Mouse (Mus musculus) CH12.LX (cell line): Measurements from ENCODE around the gene Gm20604. TPM values are rescaled to one million over a fixed set of nuclear protein-coding genes. Genes with fewer than 3 reads are reported as not detected.

Experiments used
- DNase-seq: peaks from one replicate; pipeline ENCODE4 v3.0.0-alpha.2; 2013; ENCODE audit errors: extremely low read depth
- H3K27ac ChIP-seq: 2 replicates; pipeline ENCODE4 v1.5.1; 2012; ENCODE audit warnings: low read depth, mild to moderate bottlenecking, control low read depth, moderate library complexity; ENCODE audit not compliant: insufficient read depth
- H3K27me3 ChIP-seq: replicated peaks from 2 replicates; pipeline ENCODE3; 2012; ENCODE audit warnings: inconsistent platforms
- H3K36me3 ChIP-seq, 2 experiments: replicated peaks in 1 of 2; 2 replicates each; pipeline versions ENCODE3 to v1.6.1; 2012; ENCODE audit warnings: inconsistent platforms in 1 of 2, low read length in 1 of 2, mild to moderate bottlenecking in 1 of 2, mixed read lengths in 1 of 2, moderate library complexity in 1 of 2; ENCODE audit not compliant: control insufficient read depth in 1 of 2, insufficient read depth in 1 of 2
- H3K4me1 ChIP-seq, 2 experiments: 2 replicates each; pipeline ENCODE4 v1.6.1; 2012; ENCODE audit warnings: inconsistent platforms in 1 of 2, moderate library complexity in 1 of 2; ENCODE audit not compliant: insufficient read depth in 2 of 2, control insufficient read depth in 1 of 2
- H3K4me2 ChIP-seq: 2 replicates; pipeline ENCODE4 v1.6.1; 2012; ENCODE audit warnings: low read depth, mild to moderate bottlenecking, control low read depth; ENCODE audit not compliant: poor library complexity, insufficient read depth, severe bottlenecking
- H3K4me3 ChIP-seq, 3 experiments: fragments of 150-350 bp in 1 of 3; sonication (generic) in 1 of 3; replicated peaks in 1 of 3; 2 replicates each; pipeline versions ENCODE3 to v1.5.1; 2011 to 2012; ENCODE audit warnings: low read depth in 2 of 3, low read length in 2 of 3, mild to moderate bottlenecking in 2 of 3, moderate library complexity in 2 of 3, control low read depth in 1 of 3, improper control_type of control experiment in 1 of 3, inconsistent platforms in 1 of 3, mixed read lengths in 1 of 3; ENCODE audit not compliant: poor library complexity in 1 of 3
- H3K79me2 ChIP-seq: replicated peaks from 2 replicates; pipeline ENCODE4 v1.6.1; 2012; ENCODE audit warnings: mild to moderate bottlenecking, moderate library complexity; ENCODE audit not compliant: control insufficient read depth, poor library complexity, insufficient read depth, severe bottlenecking; ENCODE audit errors: extremely low read depth
- H3K9ac ChIP-seq: 2 replicates; pipeline ENCODE4 v1.6.1; 2012; ENCODE audit warnings: low read depth, mild to moderate bottlenecking, control low read depth, moderate library complexity; ENCODE audit not compliant: insufficient read depth
- H3K9me3 ChIP-seq: replicated peaks from 2 replicates; pipeline ENCODE3; 2012; ENCODE audit warnings: low read length, inconsistent platforms, mixed read lengths
- E2F4 ChIP-seq: IDR thresholded peaks from 2 replicates; pipeline ENCODE4 v1.6.1; 2011; ENCODE audit warnings: low read depth, low read length, improper control_type of control experiment; ENCODE audit not compliant: insufficient replicate concordance
- ELF1 ChIP-seq: IDR thresholded peaks from 2 replicates; pipeline ENCODE4 v1.6.1; 2014; ENCODE audit warnings: low read depth, mild to moderate bottlenecking, inconsistent platforms, low read length, improper control_type of control experiment
- EP300 ChIP-seq: IDR thresholded peaks from 2 replicates; pipeline ENCODE4 v1.6.1; 2011; ENCODE audit warnings: low read length, improper control_type of control experiment
- GABPA ChIP-seq: IDR thresholded peaks from 2 replicates; pipeline ENCODE4 v1.6.1; 2012; ENCODE audit warnings: low read depth, low read length, improper control_type of control experiment, inconsistent platforms; ENCODE audit not compliant: insufficient replicate concordance
- HCFC1 ChIP-seq: IDR thresholded peaks from 2 replicates; pipeline ENCODE4 v1.6.1; 2012; ENCODE audit warnings: low read depth, mild to moderate bottlenecking, inconsistent platforms, low read length, improper control_type of control experiment
- IRF4 ChIP-seq: IDR thresholded peaks from 2 replicates; pipeline ENCODE4 v1.6.1; 2014; ENCODE audit warnings: low read depth, mild to moderate bottlenecking, inconsistent platforms, low read length, improper control_type of control experiment
- JUN ChIP-seq: IDR thresholded peaks from 2 replicates; pipeline ENCODE4 v1.6.1; 2011; ENCODE audit warnings: low read depth, mild to moderate bottlenecking, low read length, improper control_type of control experiment, moderate library complexity; ENCODE audit not compliant: insufficient read depth
- JUND ChIP-seq: conservative IDR thresholded peaks from 2 replicates; pipeline ENCODE4 v1.6.1; 2011; ENCODE audit warnings: low read depth, low read length, improper control_type of control experiment
- MAFK ChIP-seq: IDR thresholded peaks from 2 replicates; pipeline ENCODE4 v1.6.1; 2011; ENCODE audit warnings: low read length, improper control_type of control experiment; ENCODE audit not compliant: insufficient replicate concordance
- MAZ ChIP-seq: IDR thresholded peaks from 2 replicates; pipeline ENCODE4 v1.6.1; 2012; ENCODE audit warnings: low read depth, mild to moderate bottlenecking, inconsistent platforms, low read length, improper control_type of control experiment, moderate library complexity
- MEF2A ChIP-seq: IDR thresholded peaks from 2 replicates; pipeline ENCODE4 v1.6.1; 2014; ENCODE audit warnings: low read depth, mild to moderate bottlenecking, inconsistent platforms, low read length, improper control_type of control experiment, borderline replicate concordance
- MXI1 ChIP-seq: IDR thresholded peaks from 2 replicates; pipeline ENCODE4 v1.6.1; 2011; ENCODE audit warnings: mild to moderate bottlenecking, low read depth, low read length, improper control_type of control experiment
- MYC ChIP-seq: IDR thresholded peaks from 2 replicates; pipeline ENCODE4 v1.6.1; 2011; ENCODE audit warnings: low read depth, mild to moderate bottlenecking, improper control_type of control experiment, low read length
- NRF1 ChIP-seq: IDR thresholded peaks from 2 replicates; pipeline ENCODE4 v1.6.1; 2014; ENCODE audit warnings: low read depth, mild to moderate bottlenecking, inconsistent platforms, low read length, improper control_type of control experiment, moderate library complexity
- RCOR1 ChIP-seq: conservative IDR thresholded peaks from 2 replicates; pipeline ENCODE4 v1.6.1; 2012; ENCODE audit warnings: low read depth, mild to moderate bottlenecking, inconsistent platforms, low read length, improper control_type of control experiment
- SMC3 ChIP-seq: IDR thresholded peaks from 2 replicates; pipeline ENCODE4 v1.6.1; 2011; ENCODE audit warnings: low read depth, low read length, improper control_type of control experiment
- UBTF ChIP-seq: IDR thresholded peaks from 2 replicates; pipeline ENCODE4 v1.6.1; 2012; ENCODE audit warnings: low read depth, mild to moderate bottlenecking, inconsistent platforms, low read length, improper control_type of control experiment, moderate library complexity
- ZKSCAN1 ChIP-seq: IDR thresholded peaks from 2 replicates; pipeline ENCODE4 v1.6.1; 2012; ENCODE audit warnings: low read depth, inconsistent platforms, low read length, improper control_type of control experiment, borderline replicate concordance
- ZNF384 ChIP-seq: IDR thresholded peaks from 2 replicates; pipeline ENCODE4 v1.6.1; 2012; ENCODE audit warnings: low read depth, low read length, improper control_type of control experiment, inconsistent platforms
- dilution Hi-C: fragments of 300-500 bp; cut with MboI; formaldehyde crosslinking; loops from 2 replicates; pipeline ENCODE4 v1.14.3; 2020; ENCODE audit warnings: low sequenced_read_pairs; ENCODE audit not compliant: extremely low pct_unique_long_range_greater_than_20kb, extremely low pct_ligation_motif_present
- in situ Hi-C: fragments of 300-500 bp; cut with MboI; formaldehyde crosslinking; loops from 3 replicates; pipeline ENCODE4 v1.14.3; 2019; ENCODE audit warnings: low sequenced_read_pairs, low pct_ligation_motif_present, low pct_unique_long_range_greater_than_20kb, mixed read lengths
- polyA plus RNA-seq: library from polyadenylated mRNA; unstranded; fragments of >175 nt; gene quantifications from 2 replicates; pipeline ENCODE4 v1.2.1, GENCODE M21; 2012; ENCODE audit warnings: low read depth; ENCODE audit not compliant: insufficient read length
- total RNA-seq, 2 experiments: library from RNA; depleted of rRNA; stranded (reverse); fragments of 300-350 nt in 1 of 2; fragments of >200 nt in 1 of 2; gene quantifications; 2 replicates each; pipeline ENCODE4 v1.2.3; 2012 to 2014

Gm20604 gene
- total and polyA plus RNA-seq, 3 experiments, result 5.7 to 14.4 (median 11.3) TPM

DNA sequence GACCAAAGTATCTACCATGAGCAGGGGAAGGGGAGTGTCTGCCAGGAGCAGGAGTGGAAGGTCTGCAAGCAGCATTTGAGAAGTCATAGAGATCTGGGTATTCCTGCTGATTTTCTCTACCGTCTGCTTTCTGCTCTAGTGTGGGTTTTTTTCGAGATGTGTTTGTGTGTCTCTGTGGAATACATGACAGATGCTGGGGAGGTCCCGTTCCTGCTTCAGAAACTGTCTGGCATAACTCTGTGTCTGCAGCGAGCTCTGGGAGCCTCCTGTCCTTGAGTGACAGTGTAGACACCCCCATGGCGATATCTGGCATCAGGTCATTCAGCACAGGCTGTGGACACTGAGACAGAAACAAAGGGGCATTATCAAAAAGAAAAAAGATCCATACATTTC is 27.1 kb upstream of the Gm20604 start:
- no peak overlapping the region for H3K4me2 ChIP-seq
- H3K9ac ChIP-seq, result no peak overlapping the region
- H3K27me3 ChIP-seq, result no peaks in the 10 kb centered on the region
- peaks cover 0 to 16% of the 10 kb centered on the region in 2 experiments; a peak in 2 of 4 replicates for H3K4me1 ChIP-seq
- no peaks in the 10 kb centered on the region for H3K9me3 ChIP-seq
- DNase-seq, result no peak
- in situ Hi-C loops, result no loop called here
- peaks cover 27 to 62% of the 10 kb centered on the region in 2 experiments for H3K36me3 ChIP-seq
- H3K27ac ChIP-seq, result no peak overlapping the region
- TF ChIP-seq MXI1 (no peak), JUND (no peak), EP300 (no peak), IRF4 (no peak), MAFK (no peak), NRF1 (no peak), ELF1 (no peak)
- dilution Hi-C loops, result no loop called here
- no peak overlapping the region for H3K4me3 ChIP-seq
- no peaks in the 10 kb centered on the region for H3K79me2 ChIP-seq

DNA sequence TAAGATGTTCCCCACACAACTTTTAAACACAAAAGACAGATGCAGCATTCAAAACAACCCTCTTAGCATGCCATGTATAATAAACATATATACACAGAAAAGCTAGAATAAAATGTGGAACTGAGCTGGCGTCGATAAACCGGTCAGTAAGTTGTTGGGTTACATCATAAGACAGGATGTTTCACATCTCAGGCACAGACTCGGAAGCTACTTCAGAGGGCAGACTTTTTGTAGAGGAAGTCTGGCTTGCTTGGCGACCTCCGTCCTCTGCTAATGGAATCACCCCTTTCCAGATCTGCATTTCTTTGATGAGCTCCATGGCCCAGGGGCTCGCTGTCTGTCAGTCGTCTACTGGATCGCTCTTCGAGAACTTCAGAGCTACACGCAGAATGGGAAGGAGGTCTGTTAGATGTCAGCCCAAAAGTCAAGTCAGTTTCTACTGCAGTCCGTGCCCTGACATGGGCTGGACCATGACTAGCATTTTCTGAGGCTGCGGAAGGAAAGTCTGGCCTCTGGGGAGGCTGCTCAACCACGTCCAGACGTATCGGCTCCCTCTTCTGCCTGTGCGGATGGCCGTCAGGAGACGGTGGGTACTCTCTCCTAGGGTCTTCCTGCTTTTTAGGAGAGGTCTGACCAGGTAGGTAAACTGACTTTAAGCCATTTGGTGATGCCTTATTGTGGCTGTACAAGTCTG is 26.6 kb upstream of the Gm20604 start:
- no peak overlapping the region for H3K27ac ChIP-seq
- H3K9me3 ChIP-seq, result no peaks in the 10 kb centered on the region
- H3K4me2 ChIP-seq, result no peak overlapping the region
- no peak for DNase-seq
- in situ Hi-C loops, result no loop called here
- dilution Hi-C loops, result no loop called here
- H3K4me3 ChIP-seq, result no peak overlapping the region
- no peaks in the 10 kb centered on the region for H3K27me3 ChIP-seq
- H3K79me2 ChIP-seq, result no peaks in the 10 kb centered on the region
- H3K4me1 ChIP-seq, result peaks cover 0 to 16% of the 10 kb centered on the region in 2 experiments; a peak in 2 of 4 replicates
- TF ChIP-seq RCOR1 (no peak), MYC (no peak), UBTF (no peak), E2F4 (no peak), ZKSCAN1 (no peak), MEF2A (no peak)
- peaks cover 22 to 59% of the 10 kb centered on the region in 2 experiments for H3K36me3 ChIP-seq
- no peak overlapping the region for H3K9ac ChIP-seq

DNA sequence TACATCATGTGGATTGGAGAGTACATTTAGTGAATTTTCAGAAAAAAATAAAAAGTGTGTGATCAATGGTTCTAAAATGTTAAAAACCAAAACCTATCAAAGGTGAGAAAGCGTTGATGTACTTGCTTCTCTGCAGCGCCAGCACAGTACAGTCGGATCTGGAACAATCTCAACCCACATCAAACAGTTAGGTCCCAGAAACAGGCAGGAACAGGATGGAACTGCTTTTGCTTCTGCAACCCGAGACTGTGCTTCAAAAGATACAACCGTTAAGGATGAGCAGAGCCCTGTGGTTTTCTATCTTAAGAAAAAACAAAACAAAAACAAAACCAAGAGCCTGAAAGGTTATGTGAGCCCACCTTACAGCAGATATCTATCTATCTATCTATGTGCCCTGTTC is 24.4 kb upstream of the Gm20604 start:
- no peak overlapping the region for H3K27ac ChIP-seq
- peaks cover 16 to 58% of the 10 kb centered on the region in 2 experiments for H3K36me3 ChIP-seq
- no peaks in the 10 kb centered on the region for H3K79me2 ChIP-seq
- H3K9me3 ChIP-seq, result no peaks in the 10 kb centered on the region
- no peak overlapping the region for H3K4me3 ChIP-seq
- in situ Hi-C loops (no loop called here), dilution Hi-C loops (no loop called here)
- H3K4me1 ChIP-seq, result peaks cover 0 to 16% of the 10 kb centered on the region in 2 experiments; a peak in 2 of 4 replicates
- TF ChIP-seq E2F4 (no peak), IRF4 (no peak), RCOR1 (no peak), MEF2A (no peak), MYC (no peak), MAZ (no peak), JUN (no peak), MAFK (no peak), SMC3 (no peak), HCFC1 (no peak), ELF1 (no peak), ZNF384 (no peak), GABPA (no peak), NRF1 (no peak), UBTF (no peak)
- DNase-seq, result no peak
- no peak overlapping the region for H3K4me2 ChIP-seq
- no peak overlapping the region for H3K9ac ChIP-seq
- H3K27me3 ChIP-seq, result no peaks in the 10 kb centered on the region
